Mouse (Mus musculus): ENCODE measurements around the gene Tnmd. TPM values are rescaled to one million over a fixed set of nuclear protein-coding genes. Genes with fewer than 3 reads are reported as not detected.

Tnmd gene
- 0.45 and 1.0 TPM in 2 replicates for polyA plus RNA-seq (2015; fragmentation: Nextera tagmentation; extraction: Ambion mirVana)

- Histone ChIP-seq H3K9me3 (replicated peaks; ENCODE audit: control insufficient read depth, low read length) (no peaks in the 10 kb centered on the region), H3K9ac (ENCODE audit: low read length) (no peak within 1 kb of the TSS), H3K36me3 (ENCODE audit: control insufficient read depth, insufficient read depth) (no peaks in the 10 kb centered on the region), H3K27me3 (ENCODE audit: control insufficient read depth, insufficient read depth, low read length) (no peaks in the 10 kb centered on the region), H3K4me2 (ENCODE audit: low read depth, low read length) (no peak within 1 kb of the TSS), H3K4me3 (ENCODE audit: low read length) (no peak within 1 kb of the TSS), H3K4me1 (ENCODE audit: control insufficient read depth, insufficient read depth, low read length) (no peaks in the 10 kb centered on the region), H3K27ac (ENCODE audit: low read length) (no peak within 1 kb of the TSS)
- no peak for ATAC-seq (replicated peaks; ENCODE audit: extremely low read depth, insufficient read depth, low FRiP score)
- 86% methylated on average over 5 of the region's 5 CpGs for WGBS
These were observed at the start of gene Tnmd for GRCm38 (mm10) chrX:133850680-133851079. Gene Tnmd (plus strand): TSS chrX:133850980.

GRCm38 (mm10) chrX:133853637-133854036, 2.9 kb downstream of the Tnmd start:
- Histone ChIP-seq H3K36me3 (ENCODE audit: control insufficient read depth, insufficient read depth) (no peaks in the 10 kb centered on the region), H3K4me3 (ENCODE audit: low read length) (no peak overlapping the region), H3K9me3 (replicated peaks; ENCODE audit: control insufficient read depth, low read length) (no peaks in the 10 kb centered on the region), H3K27me3 (ENCODE audit: control insufficient read depth, insufficient read depth, low read length) (no peaks in the 10 kb centered on the region), H3K4me1 (ENCODE audit: control insufficient read depth, insufficient read depth, low read length) (no peaks in the 10 kb centered on the region), H3K9ac (ENCODE audit: low read length) (no peak overlapping the region), H3K27ac (ENCODE audit: low read length) (no peak overlapping the region), H3K4me2 (ENCODE audit: low read depth, low read length) (no peak overlapping the region)
- WGBS: 87% methylated on average over 4 of the region's 4 CpGs
- no peak for ATAC-seq (replicated peaks; ENCODE audit: extremely low read depth, insufficient read depth, low FRiP score)

GRCm38 (mm10) chrX:133869743-133870142, 19.0 kb downstream of the Tnmd start:
- no peak overlapping the region for H3K4me2 ChIP-seq (ENCODE audit: low read depth, low read length)
- H3K27ac ChIP-seq (ENCODE audit: low read length): no peak overlapping the region
- H3K27me3 ChIP-seq (ENCODE audit: control insufficient read depth, insufficient read depth, low read length): no peaks in the 10 kb centered on the region
- H3K36me3 ChIP-seq (ENCODE audit: control insufficient read depth, insufficient read depth): no peaks in the 10 kb centered on the region
- no peaks in the 10 kb centered on the region for H3K4me1 ChIP-seq (ENCODE audit: control insufficient read depth, insufficient read depth, low read length)
- no peak overlapping the region for H3K9ac ChIP-seq (ENCODE audit: low read length)
- no peaks in the 10 kb centered on the region for H3K9me3 ChIP-seq (replicated peaks; ENCODE audit: control insufficient read depth, low read length)
- no peak for ATAC-seq (replicated peaks; ENCODE audit: extremely low read depth, insufficient read depth, low FRiP score)
- 77% methylated on average over 6 of the region's 6 CpGs for WGBS
- H3K4me3 ChIP-seq (ENCODE audit: low read length): no peak overlapping the region

GRCm38 (mm10) chrX:133887308-133887707, 36.5 kb downstream of the Tnmd start:
- no peak for ATAC-seq (replicated peaks; ENCODE audit: extremely low read depth, insufficient read depth, low FRiP score)
- Histone ChIP-seq H3K27ac (ENCODE audit: low read length) (no peak overlapping the region), H3K9me3 (replicated peaks; ENCODE audit: control insufficient read depth, low read length) (no peaks in the 10 kb centered on the region), H3K4me2 (ENCODE audit: low read depth, low read length) (no peak overlapping the region), H3K36me3 (ENCODE audit: control insufficient read depth, insufficient read depth) (no peaks in the 10 kb centered on the region; the same call in 1 of the 2 replicates), H3K27me3 (ENCODE audit: control insufficient read depth, insufficient read depth, low read length) (no peaks in the 10 kb centered on the region), H3K9ac (ENCODE audit: low read length) (no peak overlapping the region), H3K4me3 (ENCODE audit: low read length) (no peak overlapping the region), H3K4me1 (ENCODE audit: control insufficient read depth, insufficient read depth, low read length) (no peaks in the 10 kb centered on the region)
- 92% methylated on average over 3 of the region's 3 CpGs for WGBS

GRCm38 (mm10) chrX:133888111-133888510, 37.3 kb downstream of the Tnmd start:
- Histone ChIP-seq H3K4me3 (ENCODE audit: low read length) (no peak overlapping the region), H3K27ac (ENCODE audit: low read length) (no peak overlapping the region), H3K36me3 (ENCODE audit: control insufficient read depth, insufficient read depth) (no peaks in the 10 kb centered on the region; the same call in 1 of the 2 replicates), H3K9ac (ENCODE audit: low read length) (no peak overlapping the region), H3K4me2 (ENCODE audit: low read depth, low read length) (no peak overlapping the region), H3K27me3 (ENCODE audit: control insufficient read depth, insufficient read depth, low read length) (no peaks in the 10 kb centered on the region), H3K4me1 (ENCODE audit: control insufficient read depth, insufficient read depth, low read length) (no peaks in the 10 kb centered on the region), H3K9me3 (replicated peaks; ENCODE audit: control insufficient read depth, low read length) (no peaks in the 10 kb centered on the region)
- no peak for ATAC-seq (replicated peaks; ENCODE audit: extremely low read depth, insufficient read depth, low FRiP score)
- 83% methylated on average over 5 of the region's 5 CpGs for WGBS

GRCm38 (mm10) chrX:133898014-133898542, 47.3 kb downstream of the Tnmd start, which contains the start of gene Tspan6:
Gene Tspan6 (minus strand): TSS chrX:133898429.
- H3K36me3 ChIP-seq (ENCODE audit: control insufficient read depth, insufficient read depth): peaks cover 3% of the 10 kb centered on the region; the same call in 1 of the 2 replicates
- H3K4me2 ChIP-seq (ENCODE audit: low read depth, low read length): peak within 1 kb of the TSS; percentile 70
- 14% methylated on average over 33 of the region's 33 CpGs for WGBS
- peak within 1 kb of the TSS; percentile 81 for H3K9ac ChIP-seq (ENCODE audit: low read length)
- peak within 1 kb of the TSS; percentile 64 for H3K4me3 ChIP-seq (ENCODE audit: low read length)
- H3K4me1 ChIP-seq (ENCODE audit: control insufficient read depth, insufficient read depth, low read length): no peaks in the 10 kb centered on the region
- peak; percentile 75 for ATAC-seq (replicated peaks; ENCODE audit: extremely low read depth, insufficient read depth, low FRiP score)
- no peaks in the 10 kb centered on the region for H3K9me3 ChIP-seq (replicated peaks; ENCODE audit: control insufficient read depth, low read length)
- no peaks in the 10 kb centered on the region for H3K27me3 ChIP-seq (ENCODE audit: control insufficient read depth, insufficient read depth, low read length)
- peak within 1 kb of the TSS; percentile 57 for H3K27ac ChIP-seq (ENCODE audit: low read length)

- Histone ChIP-seq H3K4me1 (ENCODE audit: control insufficient read depth, insufficient read depth, low read length) (peaks cover 7% of the 10 kb centered on the region), H3K9me3 (replicated peaks; ENCODE audit: control insufficient read depth, low read length) (no peaks in the 10 kb centered on the region), H3K27me3 (ENCODE audit: control insufficient read depth, insufficient read depth, low read length) (no peaks in the 10 kb centered on the region), H3K4me3 (ENCODE audit: low read length) (0 out of 2 replicates have a peak within 1 kb of the TSS, but pooled peaks have one; percentile 12), H3K27ac (ENCODE audit: low read length) (no peak within 1 kb of the TSS), H3K4me2 (ENCODE audit: low read depth, low read length) (no peak within 1 kb of the TSS), H3K36me3 (ENCODE audit: control insufficient read depth, insufficient read depth) (no peaks in the 10 kb centered on the region), H3K9ac (ENCODE audit: low read length) (no peak within 1 kb of the TSS)
- WGBS: 26% methylated on average over 3 of the region's 3 CpGs
- ATAC-seq (replicated peaks; ENCODE audit: extremely low read depth, insufficient read depth, low FRiP score): peak; percentile 37; the same call in 1 of the 2 replicates
These were observed 57.5 kb downstream of the Tnmd start, which contains the start of gene Srpx2 for GRCm38 (mm10) chrX:133908261-133908660. Gene Srpx2 (plus strand): TSS chrX:133908426.

GRCm38 (mm10) chrX:133911397-133912103, 60.8 kb downstream of the Tnmd start:
- peaks cover 17% of the 10 kb centered on the region for H3K4me1 ChIP-seq (ENCODE audit: control insufficient read depth, insufficient read depth, low read length)
- 0 out of 2 replicates have a peak overlapping the region, but pooled peaks have one; percentile 29 for H3K9ac ChIP-seq (ENCODE audit: low read length)
- no peaks in the 10 kb centered on the region for H3K9me3 ChIP-seq (replicated peaks; ENCODE audit: control insufficient read depth, low read length)
- peak overlapping the region; percentile 10; the same call in 1 of the 2 replicates for H3K4me2 ChIP-seq (ENCODE audit: low read depth, low read length)
- no peaks in the 10 kb centered on the region for H3K36me3 ChIP-seq (ENCODE audit: control insufficient read depth, insufficient read depth)
- no peak; the same call in 1 of the 2 replicates for ATAC-seq (replicated peaks; ENCODE audit: extremely low read depth, insufficient read depth, low FRiP score)
- no peaks in the 10 kb centered on the region for H3K27me3 ChIP-seq (ENCODE audit: control insufficient read depth, insufficient read depth, low read length)
- H3K27ac ChIP-seq (ENCODE audit: low read length): peak overlapping the region; percentile 39
- WGBS: 29% methylated on average over 10 of the region's 10 CpGs
- no peak overlapping the region for H3K4me3 ChIP-seq (ENCODE audit: low read length)

GRCm38 (mm10) chrX:133913006-133913405, 62.2 kb downstream of the Tnmd start:
- no peak for ATAC-seq (replicated peaks; ENCODE audit: extremely low read depth, insufficient read depth, low FRiP score)
- WGBS: 86% methylated on average over 3 of the region's 3 CpGs
- no peak overlapping the region for H3K27ac ChIP-seq (ENCODE audit: low read length)
- no peaks in the 10 kb centered on the region for H3K27me3 ChIP-seq (ENCODE audit: control insufficient read depth, insufficient read depth, low read length)
- no peak overlapping the region for H3K9ac ChIP-seq (ENCODE audit: low read length)
- H3K4me1 ChIP-seq (ENCODE audit: control insufficient read depth, insufficient read depth, low read length): peaks cover 17% of the 10 kb centered on the region
- H3K9me3 ChIP-seq (replicated peaks; ENCODE audit: control insufficient read depth, low read length): no peaks in the 10 kb centered on the region
- H3K4me3 ChIP-seq (ENCODE audit: low read length): no peak overlapping the region
- no peak overlapping the region for H3K4me2 ChIP-seq (ENCODE audit: low read depth, low read length)
- no peaks in the 10 kb centered on the region for H3K36me3 ChIP-seq (ENCODE audit: control insufficient read depth, insufficient read depth)
